Mouse (Mus musculus) midbrain, embryonic 10.5 days (tissue): ENCODE results near the gene Atp6v0a1. TPM values are rescaled to one million over a fixed set of nuclear protein-coding genes. Genes with fewer than 3 reads are reported as not detected.
A peak's percentile ranks its signal among the peaks of the same experiment; 100 is the strongest.

Experiments used
- DNase-seq: peaks from one replicate; pipeline ENCODE4 v3.0.0-alpha.2; 2017; ENCODE audit warnings: low spot score
- H3K27ac ChIP-seq: fragments of 300-500 bp; sonication (generic); replicated peaks from 2 replicates; pipeline ENCODE4 v1.5.1; 2016; ENCODE audit warnings: mild to moderate bottlenecking
- H3K27me3 ChIP-seq: fragments of 300-500 bp; sonication (generic); 2 replicates; pipeline ENCODE4 v1.6.1; 2016; ENCODE audit warnings: low read depth, mild to moderate bottlenecking; ENCODE audit not compliant: poor library complexity, severe bottlenecking
- H3K36me3 ChIP-seq: fragments of 300-500 bp; sonication (generic); 2 replicates; pipeline ENCODE4 v1.6.1; 2016; ENCODE audit warnings: mild to moderate bottlenecking, moderate library complexity
- H3K4me1 ChIP-seq: fragments of 300-500 bp; sonication (generic); 2 replicates; pipeline ENCODE4 v1.6.1; 2016
- H3K4me3 ChIP-seq: fragments of 300-500 bp; sonication (generic); 2 replicates; pipeline ENCODE4 v1.5.1; 2016; ENCODE audit warnings: mild to moderate bottlenecking, moderate library complexity
- H3K9me3 ChIP-seq: fragments of 300-500 bp; sonication (generic); replicated peaks from 2 replicates; pipeline ENCODE4 v1.6.1; 2016; ENCODE audit warnings: mild to moderate bottlenecking
- WGBS: fragments of 180-500 bp; shearing (Covaris S2); methylation state at CpG from one replicate; pipeline ENCODE4 v1.1.7; 2016; 5-methylcytosine and 5-hydroxymethylcytosine counted together
- polyA plus RNA-seq: library from polyadenylated mRNA; unstranded; fragments of >200 nt; fragmentation: Nextera tagmentation; extraction: Ambion mirVana; gene quantifications from 2 replicates; pipeline ENCODE4 v1.2.1, GENCODE M21; 2016

Gene Atp6v0a1
- polyA plus RNA-seq, 1 experiment from 2014 or later, result 33.9 TPM

- H3K4me1 ChIP-seq, result peaks cover 20% of the 10 kb centered on the region
- H3K4me3 ChIP-seq, result peak overlapping the region; percentile 75
- H3K9me3 ChIP-seq, result no peaks in the 10 kb centered on the region
- peak overlapping the region; percentile 85 for H3K27ac ChIP-seq
- H3K36me3 ChIP-seq, result peaks cover 13% of the 10 kb centered on the region
- 61% methylated on average over 14 of the region's 14 CpGs for WGBS
- DNase-seq, result no peak
- H3K27me3 ChIP-seq, result no peaks in the 10 kb centered on the region
These were observed 826 bp upstream of the Atp6v0a1 start for GRCm38 (mm10) chr11:101008206-101009045.

GRCm38 (mm10) chr11:101009888-101010784, 884 bp downstream of the Atp6v0a1 start:
- H3K27ac ChIP-seq, result peak overlapping the region; percentile 85
- no peaks in the 10 kb centered on the region for H3K9me3 ChIP-seq
- peak overlapping the region; percentile 75 for H3K4me3 ChIP-seq
- H3K36me3 ChIP-seq, result peaks cover 30% of the 10 kb centered on the region
- H3K4me1 ChIP-seq, result peaks cover 20% of the 10 kb centered on the region
- H3K27me3 ChIP-seq, result no peaks in the 10 kb centered on the region
- WGBS, result 16% methylated on average over 29 of the region's 29 CpGs
- peak; percentile 21 for DNase-seq

GRCm38 (mm10) chr11:101011641-101012040, 2.4 kb downstream of the Atp6v0a1 start:
- Histone ChIP-seq H3K27me3 (no peaks in the 10 kb centered on the region), H3K9me3 (no peaks in the 10 kb centered on the region), H3K36me3 (peaks cover 41% of the 10 kb centered on the region), H3K4me1 (peaks cover 20% of the 10 kb centered on the region), H3K4me3 (peak overlapping the region; percentile 75; the same call in 1 of the 2 replicates), H3K27ac (no peak overlapping the region)
- 87% methylated on average over 6 of the region's 6 CpGs for WGBS
- DNase-seq, result no peak

- Histone ChIP-seq H3K36me3 (peaks cover 96% of the 10 kb centered on the region), H3K4me1 (no peaks in the 10 kb centered on the region), H3K27me3 (no peaks in the 10 kb centered on the region), H3K9me3 (no peaks in the 10 kb centered on the region), H3K27ac (no peak overlapping the region), H3K4me3 (no peak overlapping the region)
- 93% methylated on average over 12 of the region's 12 CpGs for WGBS
- no peak for DNase-seq
These were observed 14.1 kb downstream of the Atp6v0a1 start for GRCm38 (mm10) chr11:101023371-101023770.

- Histone ChIP-seq H3K4me3 (no peak overlapping the region), H3K27ac (no peak overlapping the region), H3K36me3 (peaks cover 96% of the 10 kb centered on the region), H3K9me3 (no peaks in the 10 kb centered on the region), H3K27me3 (no peaks in the 10 kb centered on the region), H3K4me1 (no peaks in the 10 kb centered on the region)
- no peak for DNase-seq
- WGBS, result 99% methylated on average over 4 of the region's 4 CpGs
These were observed 14.7 kb downstream of the Atp6v0a1 start for GRCm38 (mm10) chr11:101024001-101024400.

- Histone ChIP-seq H3K4me1 (no peaks in the 10 kb centered on the region), H3K27ac (no peak overlapping the region), H3K36me3 (peaks cover 92% of the 10 kb centered on the region), H3K9me3 (no peaks in the 10 kb centered on the region), H3K4me3 (no peak overlapping the region), H3K27me3 (no peaks in the 10 kb centered on the region)
- no peak for DNase-seq
- 92% methylated on average over 11 of the region's 11 CpGs for WGBS
These were observed 17.9 kb downstream of the Atp6v0a1 start for GRCm38 (mm10) chr11:101027121-101027520.

GRCm38 (mm10) chr11:101029320-101029719, 20.1 kb downstream of the Atp6v0a1 start:
- WGBS, result 95% methylated on average over 8 of the region's 8 CpGs
- no peaks in the 10 kb centered on the region for H3K9me3 ChIP-seq
- no peak overlapping the region for H3K4me3 ChIP-seq
- no peaks in the 10 kb centered on the region for H3K27me3 ChIP-seq
- no peak for DNase-seq
- no peaks in the 10 kb centered on the region for H3K4me1 ChIP-seq
- H3K36me3 ChIP-seq, result peaks cover 92% of the 10 kb centered on the region
- H3K27ac ChIP-seq, result no peak overlapping the region

- no peaks in the 10 kb centered on the region for H3K4me1 ChIP-seq
- no peak for DNase-seq
- WGBS, result 91% methylated on average over 10 of the region's 10 CpGs
- no peaks in the 10 kb centered on the region for H3K9me3 ChIP-seq
- no peak overlapping the region for H3K4me3 ChIP-seq
- no peak overlapping the region for H3K27ac ChIP-seq
- H3K27me3 ChIP-seq, result no peaks in the 10 kb centered on the region
- H3K36me3 ChIP-seq, result peaks cover 92% of the 10 kb centered on the region
These were observed 21.0 kb downstream of the Atp6v0a1 start for GRCm38 (mm10) chr11:101030136-101030807.

GRCm38 (mm10) chr11:101030808-101031156, 21.5 kb downstream of the Atp6v0a1 start:
- Histone ChIP-seq H3K9me3 (no peaks in the 10 kb centered on the region), H3K36me3 (peaks cover 92% of the 10 kb centered on the region), H3K27ac (no peak overlapping the region), H3K27me3 (no peaks in the 10 kb centered on the region), H3K4me3 (no peak overlapping the region), H3K4me1 (no peaks in the 10 kb centered on the region)
- WGBS, result 91% methylated on average over 4 of the region's 4 CpGs
- DNase-seq, result no peak

- H3K4me3 ChIP-seq, result no peak overlapping the region
- WGBS, result 100% methylated on average over 1 of the region's 1 CpGs
- peaks cover 91% of the 10 kb centered on the region for H3K36me3 ChIP-seq
- no peaks in the 10 kb centered on the region for H3K9me3 ChIP-seq
- H3K27me3 ChIP-seq, result no peaks in the 10 kb centered on the region
- no peak overlapping the region for H3K27ac ChIP-seq
- no peak for DNase-seq
- no peaks in the 10 kb centered on the region for H3K4me1 ChIP-seq
These were observed 22.2 kb downstream of the Atp6v0a1 start for GRCm38 (mm10) chr11:101031470-101031869.

- Histone ChIP-seq H3K4me1 (no peaks in the 10 kb centered on the region), H3K27ac (no peak overlapping the region), H3K9me3 (no peaks in the 10 kb centered on the region), H3K4me3 (no peak overlapping the region), H3K36me3 (peaks cover 93% of the 10 kb centered on the region), H3K27me3 (no peaks in the 10 kb centered on the region)
- 93% methylated on average over 17 of the region's 17 CpGs for WGBS
- no peak for DNase-seq
These were observed 24.7 kb downstream of the Atp6v0a1 start for GRCm38 (mm10) chr11:101033856-101034500.
